Mouse (Mus musculus) spleen, adult 2 months (tissue): Measurements from ENCODE around the gene Fam43a.

ENCODE experiments used
- CTCF ChIP-seq: fragments of 200-500 bp; IDR thresholded peaks from 2 replicates; pipeline ENCODE4 v1.5.1; 2011; ENCODE audit warnings: mild to moderate bottlenecking, inconsistent platforms; ENCODE audit not compliant: insufficient read depth, insufficient read length, insufficient replicate concordance; ENCODE audit errors: extremely low read depth
- POLR2A ChIP-seq: fragments of 200-500 bp; IDR thresholded peaks from 2 replicates; pipeline ENCODE4 v1.6.1; 2011; ENCODE audit warnings: low read depth, low read length, inconsistent platforms

GRCm38 (mm10) chr16:30601046-30601832 is 1.7 kb downstream of the Fam43a start:
- TF ChIP-seq POLR2A (peak; percentile 1; the same call in 1 of the 2 replicates), CTCF (peak; percentile 36; the same call in 1 of the 2 replicates)
